11 mouse cellular contexts compared by ENCODE assay signal in genomic region chr1:191311296-191311898, GRCm38 (mm10). TPM values are rescaled to one million over a fixed set of nuclear protein-coding genes. Genes with fewer than 3 reads are reported as not detected.
"Had no signal": no experiment of that assay in that cellular context is flagged by ENCODE, and none has a peak within 500 bp of the region (broad histone marks: within the 10 kb centered on the region; RNA-seq: fewer than 3 reads in every experiment).

No protein-coding gene starts in this region.

- H3K4me3 ChIP-seq: limb, embryonic 13.5 days; midbrain, embryonic 13.5 days; neural tube, embryonic 12.5 days had no signal

- H3K4me1 ChIP-seq: limb, embryonic 13.5 days; neural tube, embryonic 12.5 days had no signal

- DNase-seq: kidney, adult 8-10 months; left cerebral cortex, postnatal 4 days; lung, embryonic 14.5 days; lung, postnatal 10 days; lung, postnatal 4 days; spleen, adult 18-20 months; thymus, postnatal 36 days had no signal

- H3K27ac ChIP-seq: limb, embryonic 13.5 days; midbrain, embryonic 13.5 days; neural tube, embryonic 12.5 days had no signal

RNA-seq across cellular contexts. Expression of gene Nenf, which starts 6.6 kb away (rescaled TPM):
- total RNA-seq: neutrophil, adult 5-6 weeks had no signal
